Comparison of ENCODE assay signal across 19 mouse cellular contexts in the genomic region with DNA sequence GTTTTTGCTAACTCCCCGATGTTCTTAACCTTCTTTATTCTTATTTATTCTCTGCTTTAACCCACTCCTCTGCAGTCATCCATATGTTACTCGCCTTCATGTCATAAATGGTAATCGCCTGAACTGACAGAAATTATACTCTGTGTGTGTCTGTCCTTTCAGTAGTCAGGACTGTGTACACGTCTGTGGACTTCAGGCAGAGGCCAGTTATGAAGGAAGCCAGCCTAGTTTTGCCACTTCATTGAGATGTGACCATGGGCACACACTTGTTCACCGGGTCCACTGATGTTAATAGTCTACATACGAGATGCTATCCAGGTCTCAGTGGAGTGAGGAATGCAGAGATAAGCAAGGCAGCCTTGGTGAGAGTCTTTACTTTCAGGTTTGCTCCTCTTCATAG.
"Had no signal": no experiment of that assay in that cellular context is flagged by ENCODE, and none has a peak within 500 bp of the region (broad histone marks: within the 10 kb centered on the region; RNA-seq: fewer than 3 reads in every experiment).

No protein-coding gene starts in this region.

- H3K4me1 ChIP-seq: megakaryocyte, embryonic 14.5 days had no signal

- H3K4me2 ChIP-seq: kidney, embryonic 15.5 days; limb, embryonic 15.5 days; liver, embryonic 11.5 days; lung, embryonic 15.5 days had no signal

- H3K27ac ChIP-seq: kidney, embryonic 15.5 days; left cerebral cortex, adult 2 months; limb, embryonic 12.5 days; limb, embryonic 15.5 days; liver, embryonic 14.5 days; lung, embryonic 15.5 days; midbrain, embryonic 12.5 days; stomach, postnatal 0 days had no signal

- H3K27me3 ChIP-seq: limb, embryonic 12.5 days; limb, embryonic 15.5 days; lung, embryonic 15.5 days; megakaryocyte, embryonic 14.5 days had no signal

- DNase-seq: kidney, adult 8-10 months; kidney, postnatal 10 days; kidney, postnatal 36 days; layer of hippocampus, postnatal 36 days; lung, adult 18-20 months; lung, postnatal 10 days; lung, postnatal 36 days; right cerebral cortex, postnatal 4 days; thymus, adult 2 months had no signal

- H3K36me3 ChIP-seq: kidney, embryonic 15.5 days; limb, embryonic 12.5 days; limb, embryonic 15.5 days; lung, embryonic 15.5 days; midbrain, embryonic 12.5 days had no signal

- H3K4me3 ChIP-seq: kidney, embryonic 15.5 days; left cerebral cortex, adult 2 months; limb, embryonic 12.5 days; limb, embryonic 15.5 days; lung, embryonic 15.5 days; megakaryocyte, embryonic 14.5 days; midbrain, embryonic 12.5 days had no signal

- H3K9ac ChIP-seq: kidney, embryonic 15.5 days; limb, embryonic 12.5 days; limb, embryonic 15.5 days; liver, embryonic 14.5 days; lung, embryonic 15.5 days; midbrain, embryonic 12.5 days had no signal

- H3K9me3 ChIP-seq: kidney, embryonic 15.5 days; limb, embryonic 15.5 days; lung, embryonic 15.5 days; midbrain, embryonic 12.5 days had no signal
